Mouse (Mus musculus) intestine, embryonic 16.5 days (tissue): ENCODE measurements around the gene Serpinb1b. TPM values are rescaled to one million over a fixed set of nuclear protein-coding genes. Genes with fewer than 3 reads are reported as not detected.

Experiments
- ATAC-seq: fragments of 200-750 bp; cut with Nextera tagmentation; 2 replicates; pipeline ENCODE4 v1.8.0; 2017; ENCODE audit warnings: moderate TSS enrichment, moderate library complexity
- H3K27ac ChIP-seq: fragments of 300-500 bp; sonication (generic); 2 replicates; pipeline ENCODE4 v1.5.1; 2014; ENCODE audit warnings: mild to moderate bottlenecking, low read length
- H3K27me3 ChIP-seq: fragments of 300-500 bp; sonication (generic); replicated peaks from 2 replicates; pipeline ENCODE4 v1.6.1; 2014; ENCODE audit warnings: low read length, control low read depth, mixed read lengths; ENCODE audit not compliant: control insufficient read depth, insufficient read depth
- H3K36me3 ChIP-seq: fragments of 300-500 bp; sonication (generic); 2 replicates; pipeline ENCODE4 v1.6.1; 2014; ENCODE audit warnings: low read length, control low read depth; ENCODE audit not compliant: control insufficient read depth, insufficient read depth
- H3K4me1 ChIP-seq: fragments of 300-500 bp; sonication (generic); 2 replicates; pipeline ENCODE4 v1.6.1; 2014; ENCODE audit warnings: low read length, control low read depth, mixed read lengths; ENCODE audit not compliant: control insufficient read depth, insufficient read depth
- H3K4me2 ChIP-seq: fragments of 300-500 bp; sonication (generic); 2 replicates; pipeline ENCODE4 v1.6.1; 2014; ENCODE audit warnings: low read depth, low read length, control low read depth
- H3K4me3 ChIP-seq: fragments of 300-500 bp; sonication (generic); 2 replicates; pipeline ENCODE4 v1.5.1; 2014; ENCODE audit warnings: mild to moderate bottlenecking, low read length
- H3K9ac ChIP-seq: fragments of 300-500 bp; sonication (generic); 2 replicates; pipeline ENCODE4 v1.6.1; 2014; ENCODE audit warnings: low read depth, low read length
- H3K9me3 ChIP-seq: fragments of 300-500 bp; sonication (generic); 2 replicates; pipeline ENCODE4 v1.6.1; 2016; ENCODE audit warnings: low read length, control low read depth; ENCODE audit not compliant: control insufficient read depth
- WGBS: fragments of 180-500 bp; shearing (Covaris S2); extraction: QIAGEN DNeasy Blood & Tissue Kit; methylation state at CpG from one replicate; pipeline ENCODE4 v1.1.7; 2014; 5-methylcytosine and 5-hydroxymethylcytosine counted together
- polyA plus RNA-seq: library from polyadenylated mRNA; unstranded; fragments of >200 nt; fragmentation: Nextera tagmentation; extraction: Ambion mirVana; gene quantifications from 2 replicates; pipeline ENCODE4 v1.2.1, GENCODE M21; 2015

Gene Serpinb1b
- polyA plus RNA-seq, 1 experiment from 2014 or later = 0.15 TPM

- WGBS = 79% methylated on average over 1 of the region's 1 CpGs
These were observed 10.9 kb upstream of the Serpinb1b start for GRCm38 (mm10) chr13:33067387-33067977.

GRCm38 (mm10) chr13:33068164-33068563 lies 10.2 kb upstream of the Serpinb1b start:
- Histone ChIP-seq H3K9me3 (no peaks in the 10 kb centered on the region), H3K4me1 (no peaks in the 10 kb centered on the region), H3K4me2 (no peak overlapping the region), H3K9ac (no peak overlapping the region), H3K27ac (no peak overlapping the region), H3K27me3 (no peaks in the 10 kb centered on the region), H3K4me3 (no peak overlapping the region), H3K36me3 (no peaks in the 10 kb centered on the region)
- ATAC-seq = no peak
- WGBS = 76% methylated on average over 3 of the region's 3 CpGs

More at GRCm38 (mm10) chr13:33067387-33067977, 10.9 kb upstream of the Serpinb1b start:
- Histone ChIP-seq H3K27me3 (no peaks in the 10 kb centered on the region), H3K36me3 (no peaks in the 10 kb centered on the region), H3K27ac (no peak overlapping the region), H3K9me3 (no peaks in the 10 kb centered on the region), H3K4me1 (no peaks in the 10 kb centered on the region), H3K4me2 (no peak overlapping the region), H3K4me3 (no peak overlapping the region), H3K9ac (no peak overlapping the region)
- no peak for ATAC-seq

GRCm38 (mm10) chr13:33071776-33072175 lies 6.6 kb upstream of the Serpinb1b start:
- Histone ChIP-seq H3K4me1 (no peaks in the 10 kb centered on the region), H3K27ac (no peak overlapping the region), H3K4me3 (no peak overlapping the region), H3K9ac (no peak overlapping the region), H3K27me3 (no peaks in the 10 kb centered on the region), H3K4me2 (no peak overlapping the region), H3K36me3 (no peaks in the 10 kb centered on the region), H3K9me3 (no peaks in the 10 kb centered on the region)
- WGBS = 74% methylated on average over 5 of the region's 5 CpGs
- ATAC-seq = no peak

- no peaks in the 10 kb centered on the region for H3K27me3 ChIP-seq
- no peaks in the 10 kb centered on the region for H3K36me3 ChIP-seq
- H3K27ac ChIP-seq = no peak overlapping the region
- no peak; the same call in 1 of the 2 replicates for ATAC-seq
- no peak overlapping the region for H3K9ac ChIP-seq
- no peaks in the 10 kb centered on the region for H3K4me1 ChIP-seq
- H3K9me3 ChIP-seq = no peaks in the 10 kb centered on the region
- no peak overlapping the region for H3K4me3 ChIP-seq
- no peak overlapping the region for H3K4me2 ChIP-seq
These were observed 4.3 kb upstream of the Serpinb1b start for GRCm38 (mm10) chr13:33074029-33074428.

GRCm38 (mm10) chr13:33076247-33076646 lies 2.1 kb upstream of the Serpinb1b start:
- no peaks in the 10 kb centered on the region for H3K36me3 ChIP-seq
- no peaks in the 10 kb centered on the region for H3K9me3 ChIP-seq
- no peak for ATAC-seq
- no peak overlapping the region for H3K27ac ChIP-seq
- no peak overlapping the region for H3K4me3 ChIP-seq
- no peaks in the 10 kb centered on the region for H3K4me1 ChIP-seq
- no peak overlapping the region for H3K4me2 ChIP-seq
- H3K9ac ChIP-seq = no peak overlapping the region
- 58% methylated on average over 3 of the region's 3 CpGs for WGBS
- no peaks in the 10 kb centered on the region for H3K27me3 ChIP-seq

- 92% methylated on average over 10 of the region's 10 CpGs for whole genome bisulfite sequencing
- no peak overlapping the region for H3K27ac ChIP-seq
- no peaks in the 10 kb centered on the region for H3K36me3 ChIP-seq
- H3K27me3 ChIP-seq = no peaks in the 10 kb centered on the region
- H3K4me2 ChIP-seq = no peak overlapping the region
- no peaks in the 10 kb centered on the region for H3K9me3 ChIP-seq
- H3K4me3 ChIP-seq = no peak overlapping the region
- ATAC-seq = no peak
- H3K4me1 ChIP-seq = no peaks in the 10 kb centered on the region
- no peak overlapping the region for H3K9ac ChIP-seq
These were observed 1.2 kb upstream of the Serpinb1b start for GRCm38 (mm10) chr13:33077026-33077685.

GRCm38 (mm10) chr13:33079391-33079790 lies 1.0 kb downstream of the Serpinb1b start:
- ATAC-seq = no peak; the same call in 1 of the 2 replicates
- no peak overlapping the region for H3K27ac ChIP-seq
- H3K36me3 ChIP-seq = no peaks in the 10 kb centered on the region
- H3K4me2 ChIP-seq = peak overlapping the region; percentile 37; the same call in 1 of the 2 replicates
- H3K4me1 ChIP-seq = no peaks in the 10 kb centered on the region
- H3K4me3 ChIP-seq = no peak overlapping the region
- H3K27me3 ChIP-seq = no peaks in the 10 kb centered on the region
- H3K9ac ChIP-seq = no peak overlapping the region; the same call in 1 of the 2 replicates
- 20% methylated on average over 6 of the region's 6 CpGs for WGBS
- no peaks in the 10 kb centered on the region for H3K9me3 ChIP-seq

- H3K36me3 ChIP-seq = no peaks in the 10 kb centered on the region
- no peaks in the 10 kb centered on the region for H3K27me3 ChIP-seq
- H3K9ac ChIP-seq = no peak overlapping the region
- H3K9me3 ChIP-seq = no peaks in the 10 kb centered on the region
- no peak overlapping the region for H3K4me2 ChIP-seq
- peaks cover 1% of the 10 kb centered on the region for H3K4me1 ChIP-seq
- peak; percentile 44; the same call in 1 of the 2 replicates for ATAC-seq
- H3K4me3 ChIP-seq = no peak overlapping the region
- 32% methylated on average over 3 of the region's 3 CpGs for WGBS
- no peak overlapping the region for H3K27ac ChIP-seq
These were observed 2.0 kb downstream of the Serpinb1b start for GRCm38 (mm10) chr13:33080356-33080755.

GRCm38 (mm10) chr13:33083834-33084233 lies 5.5 kb downstream of the Serpinb1b start:
- ATAC-seq = no peak
- WGBS = 59% methylated on average over 2 of the region's 2 CpGs
- H3K27me3 ChIP-seq = no peaks in the 10 kb centered on the region
- no peaks in the 10 kb centered on the region for H3K36me3 ChIP-seq
- no peak overlapping the region for H3K4me3 ChIP-seq
- no peak overlapping the region for H3K9ac ChIP-seq
- no peak overlapping the region for H3K27ac ChIP-seq
- no peak overlapping the region for H3K4me2 ChIP-seq
- H3K9me3 ChIP-seq = no peaks in the 10 kb centered on the region
- peaks cover 11% of the 10 kb centered on the region for H3K4me1 ChIP-seq
